Mouse (Mus musculus) neutrophil, adult 5-6 weeks (primary cell): ENCODE measurements around the gene Gm13128. TPM values are rescaled to one million over a fixed set of nuclear protein-coding genes. Genes with fewer than 3 reads are reported as not detected.
"Not testable (repeated sequence)": the region's sequence is repeated elsewhere in the genome, so short reads cannot be mapped to it uniquely, and the experiment has no call there.

Source experiments
- ATAC-seq: fragments of 151-379, 151-347 bp; 2 replicates; pipeline ENCODE4 v1.8.0; 2017; ENCODE audit warnings: mild to moderate bottlenecking, moderate TSS enrichment; ENCODE audit not compliant: insufficient number of reproducible peaks, poor library complexity, low FRiP score, severe bottlenecking; ENCODE audit errors: extremely low read depth
- total RNA-seq: library from RNA; stranded (forward); fragments of 200-1000 nt; gene quantifications from 2 replicates; pipeline ENCODE4 v1.2.3, GENCODE M21; 2017

Gene Gm13128
- 0.35 TPM in 1 of 2 replicates, not detected in the other for total RNA-seq

- ATAC-seq, result not testable (repeated sequence)
Observed at GRCm38 (mm10) chr4:144329949-144330348, at the start of gene Gm13128. Gene Gm13128, plus strand, starts transcription at chr4:144330249.

GRCm38 (mm10) chr4:144280388-144280787 lies 49.7 kb upstream of the Gm13128 start, which contains the start of gene Pramel5:
Gene Pramel5, minus strand, starts transcription at chr4:144280488.
- not testable (repeated sequence) for ATAC-seq

GRCm38 (mm10) chr4:144299414-144299813 lies 30.6 kb upstream of the Gm13128 start:
- not testable (repeated sequence) for ATAC-seq

DNA sequence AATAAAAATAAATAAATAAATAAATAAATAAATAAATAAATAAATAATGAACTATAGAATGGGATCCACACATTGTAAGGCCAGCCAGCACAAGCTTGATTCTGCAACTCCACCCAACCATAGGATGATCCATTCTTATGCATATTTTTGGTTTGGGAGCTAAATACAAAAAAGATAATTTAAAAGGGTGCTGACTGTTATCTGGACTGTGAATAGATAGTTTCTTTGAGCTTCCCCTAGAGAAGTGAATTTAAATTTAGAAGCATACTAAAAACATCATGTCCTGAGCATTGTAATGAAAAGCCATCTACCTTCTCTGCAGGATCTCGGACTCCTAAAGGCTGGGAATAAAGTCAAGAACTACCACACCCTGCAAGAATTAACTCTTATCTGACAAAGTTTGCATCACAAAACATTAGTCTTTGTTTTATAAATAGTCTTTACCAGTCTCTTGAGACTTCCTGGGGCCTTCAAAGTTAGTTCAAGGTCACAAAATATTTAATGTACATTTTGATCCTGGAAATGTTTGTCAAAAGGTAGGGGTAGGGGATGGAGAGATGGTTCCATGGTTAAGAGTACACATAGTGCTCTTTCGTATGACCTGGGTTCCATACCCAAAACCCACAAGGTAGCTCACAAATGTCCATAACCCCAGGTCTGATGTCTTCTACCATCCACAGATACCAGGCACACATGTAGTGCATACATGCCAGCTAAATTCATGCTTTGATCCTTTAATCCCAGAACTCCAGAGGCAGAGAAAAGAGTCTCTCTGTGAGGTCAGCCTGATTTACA lies 17.2 kb upstream of the Gm13128 start:
- not testable (repeated sequence) for ATAC-seq

- ATAC-seq, result not testable (repeated sequence)
Observed at GRCm38 (mm10) chr4:144335856-144336255, 5.8 kb downstream of the Gm13128 start.

DNA sequence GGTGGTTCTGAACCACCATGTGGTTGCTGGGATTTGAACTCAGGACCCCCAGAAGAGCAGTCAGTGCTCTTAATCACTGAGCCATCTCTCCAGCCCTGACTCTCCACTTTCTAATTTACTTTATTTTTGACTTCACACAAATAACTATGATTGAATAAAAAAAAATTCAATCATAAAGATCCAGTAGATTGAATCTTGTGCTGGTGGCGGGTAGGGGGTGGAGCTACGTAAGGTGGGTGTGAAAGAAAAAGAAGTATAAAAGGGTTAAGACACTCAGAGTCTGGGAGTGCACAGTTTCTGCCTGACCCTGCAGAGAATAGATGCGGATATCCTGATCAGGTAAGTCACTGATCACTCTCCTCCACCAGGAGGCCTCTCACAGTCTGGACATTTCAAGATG lies 27.6 kb downstream of the Gm13128 start, which contains the start of gene Gm13119:
Gm13119 (plus strand) TSS at position 301 of the 400 bp plus-strand sequence.
- ATAC-seq, result not testable (repeated sequence)

DNA sequence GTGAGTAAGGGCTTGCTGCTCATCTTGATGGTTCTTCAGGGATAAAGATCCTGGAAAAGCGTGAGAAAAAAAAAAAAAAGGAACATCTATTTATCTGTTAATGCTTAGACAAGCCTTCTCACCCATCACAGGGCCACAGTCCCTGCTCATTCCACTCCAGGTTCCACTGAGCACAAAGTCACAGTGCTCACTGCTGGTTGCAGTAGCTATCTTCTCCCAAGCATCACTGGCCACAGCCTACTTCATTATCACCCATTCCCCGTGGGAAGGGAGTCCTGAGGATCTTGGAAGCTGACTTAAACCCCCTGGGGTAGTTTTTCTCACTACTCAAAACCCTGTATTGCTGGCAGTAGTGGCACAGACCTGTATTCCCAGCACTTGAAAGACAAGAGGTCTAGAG lies 47.9 kb downstream of the Gm13128 start, which contains the start of gene Pramef20:
Pramef20 (minus strand) TSS at position 23 of the 400 bp plus-strand sequence.
- no peak for ATAC-seq

Other genes starting within 250 kb of the Gm13128 start
- gene Gm13102, start 223.8 kb upstream of the Gm13128 start, total RNA-seq, result not detected in 2 replicates
- not detected in 2 replicates for gene Oog3, start 167.6 kb upstream of the Gm13128 start, total RNA-seq
- not detected in 2 replicates for gene Oog2, start 139.5 kb upstream of the Gm13128 start, total RNA-seq
- not detected in 2 replicates for gene C87977, start 116.9 kb upstream of the Gm13128 start, total RNA-seq
- gene Pramel5, start 49.8 kb upstream of the Gm13128 start, total RNA-seq, result not detected in 2 replicates
- not detected in 2 replicates for gene Gm13119, start 27.7 kb downstream of the Gm13128 start, total RNA-seq
- not detected in 2 replicates for gene Pramef20, start 47.7 kb downstream of the Gm13128 start, total RNA-seq
- not detected in 2 replicates for gene Pramef12, start 78.2 kb downstream of the Gm13128 start, total RNA-seq
- gene 1700012P22Rik, start 108.5 kb downstream of the Gm13128 start, total RNA-seq, result not detected in 2 replicates
- not detected in 2 replicates for gene Gm9944, start 123.1 kb downstream of the Gm13128 start, total RNA-seq
- not detected in 2 replicates for gene Aadacl3, start 133.5 kb downstream of the Gm13128 start, total RNA-seq
- not detected in 2 replicates for gene 9430007A20Rik, start 189.6 kb downstream of the Gm13128 start, total RNA-seq
- not detected in 2 replicates for gene Gm13124, start 234.9 kb downstream of the Gm13128 start, total RNA-seq